Mouse (Mus musculus) CD4-positive, CD25-positive, alpha-beta regulatory T cell, adult 4 months (primary cell): ENCODE measurements around the gene Tcf7l1. TPM values are rescaled to one million over a fixed set of nuclear protein-coding genes. Genes with fewer than 3 reads are reported as not detected.

Experiments used
- ATAC-seq: one replicate; pipeline ENCODE4 v1.8.0; 2017
- polyA plus RNA-seq, 2 experiments: library from polyadenylated mRNA; unstranded; fragments of 100-300 nt; shearing (Covaris generic); gene quantifications; one replicate each; pipeline ENCODE4 v1.2.1; 2017

Tcf7l1 gene
- polyA plus RNA-seq, 2 experiments from 2014 or later, result 2.0 to 2.3 TPM

- no peak for ATAC-seq
These were observed 202.4 kb downstream of the Tcf7l1 start for GRCm38 (mm10) chr6:72586701-72587100.

DNA sequence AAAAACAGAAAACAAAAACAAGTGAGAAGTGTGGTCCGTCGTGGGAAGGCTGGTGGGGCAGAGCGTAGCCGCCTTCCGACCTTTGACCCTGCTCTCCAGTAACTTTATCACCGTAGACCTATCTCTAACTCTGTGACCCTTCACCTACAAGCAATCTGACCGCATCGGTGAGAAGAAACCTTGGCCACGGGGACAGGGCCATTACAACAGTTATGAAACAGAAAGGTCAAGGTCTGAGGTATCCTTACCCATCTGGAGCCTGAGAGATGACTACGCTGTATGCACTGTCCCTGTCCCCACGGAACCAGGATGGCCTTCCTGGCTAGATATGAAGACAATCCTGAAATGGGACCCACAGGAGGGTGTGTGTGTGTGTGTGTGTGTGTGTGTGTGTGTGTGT lies 204.9 kb downstream of the Tcf7l1 start:
- ATAC-seq, result no peak

- ATAC-seq, result no peak
These were observed 205.7 kb downstream of the Tcf7l1 start for GRCm38 (mm10) chr6:72583211-72583839.

DNA sequence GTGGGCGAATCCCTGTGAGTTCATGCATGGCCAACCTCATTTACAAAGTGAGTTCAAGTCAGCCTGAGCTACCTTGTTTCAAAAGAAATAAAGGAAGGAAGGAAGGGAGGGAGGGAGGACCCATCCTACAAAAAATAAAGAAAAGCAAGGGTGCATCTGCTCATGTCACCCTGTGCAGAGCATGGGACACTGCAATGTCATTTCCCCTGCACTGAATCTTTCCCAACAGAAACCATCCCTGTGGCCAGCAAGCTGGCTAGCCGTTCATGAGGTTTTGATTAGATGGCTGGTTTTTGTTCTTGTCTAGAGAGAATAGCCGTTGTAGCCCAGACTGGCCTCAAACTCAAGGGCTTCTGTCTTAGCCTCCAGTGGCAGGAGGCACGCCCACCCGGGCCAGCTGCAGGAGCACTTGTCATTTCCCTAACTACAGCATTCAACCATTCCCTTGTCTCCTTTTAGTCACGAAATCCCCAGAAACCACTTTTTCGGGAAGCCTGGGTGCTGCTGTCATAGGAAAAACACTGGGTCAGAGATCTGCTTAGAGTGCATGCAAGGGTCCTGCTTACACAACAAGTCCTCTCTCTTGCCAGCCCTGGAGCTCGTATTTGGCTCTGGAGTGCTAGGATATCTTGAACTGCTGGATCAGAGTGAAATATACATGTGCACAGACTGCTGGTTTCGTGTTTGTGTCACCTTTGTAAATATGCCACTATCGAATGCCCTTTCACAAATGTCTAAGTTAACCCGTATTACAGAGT lies 207.2 kb downstream of the Tcf7l1 start:
- ATAC-seq, result no peak

Other genes with a start within 250 kb of the Tcf7l1 start
- 100 to 1,000 TPM; 547 to 812 TPM for gene Capg, start 244.9 kb downstream of the Tcf7l1 start, polyA plus RNA-seq
- 10 to 100 TPM; 22.9 to 32.2 TPM for gene Elmod3, start 190.8 kb downstream of the Tcf7l1 start, polyA plus RNA-seq
- 1 to 10 TPM; 5.3 to 5.7 TPM for gene Retsat, start 190.8 kb downstream of the Tcf7l1 start, polyA plus RNA-seq
- gene Tgoln1, start 172.3 kb downstream of the Tcf7l1 start, polyA plus RNA-seq, result 100 to 1,000 TPM; 114 to 143 TPM
- gene Kcmf1, start 110.7 kb upstream of the Tcf7l1 start, polyA plus RNA-seq, result 10 to 100 TPM in 1 of 2 experiments, 1 to 10 TPM in 1; 7.4 to 13.1 TPM
- 1,000 to 10,000 TPM; 3,536 to 4,629 TPM for gene Tmsb10, start 169.5 kb upstream of the Tcf7l1 start, polyA plus RNA-seq